ENCODE assay signal across 17 mouse cellular contexts in the genomic region with DNA sequence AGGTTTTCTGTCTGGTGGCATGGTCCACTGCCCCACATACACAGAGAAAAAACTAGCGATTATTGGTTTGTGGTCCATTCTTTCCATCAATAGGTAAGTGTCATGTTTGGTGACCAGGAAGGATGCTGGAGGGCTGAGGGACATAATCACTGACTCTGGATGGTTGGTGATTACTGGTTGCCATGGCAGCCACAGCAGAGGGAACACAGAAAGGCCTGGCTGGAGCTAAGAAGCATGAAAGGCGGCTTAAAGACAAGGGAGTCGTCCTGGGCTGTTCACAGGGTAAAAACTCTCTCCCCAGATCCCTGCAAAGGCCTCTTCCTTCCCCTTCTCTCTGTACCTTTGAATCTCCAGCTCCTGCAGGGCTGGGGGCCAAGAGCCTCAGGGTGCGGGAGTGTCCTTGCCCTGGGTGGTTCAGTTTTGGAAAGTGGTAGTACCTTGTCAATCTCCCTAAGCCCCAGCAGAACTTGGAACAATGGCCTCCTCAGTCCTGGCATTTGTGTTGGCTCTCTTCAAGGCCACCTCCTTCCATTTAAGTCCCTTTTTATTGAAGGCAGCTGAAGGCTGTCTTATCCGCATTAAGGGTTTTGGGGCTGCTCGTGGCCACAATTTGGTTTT. TPM values are rescaled to one million over a fixed set of nuclear protein-coding genes. Genes with fewer than 3 reads are reported as not detected.
DNase-seq lines count a peak whose midpoint lies in the region; ATAC-seq lines count a peak whose summit lies in the region.
"Had no signal": no experiment of that assay in that cellular context is flagged by ENCODE, and none has a peak within 500 bp of the region (broad histone marks: within the 10 kb centered on the region; RNA-seq: fewer than 3 reads in every experiment).

No protein-coding gene starts in this region.

- no peaks in the 10 kb centered on the region for H3K9me3 ChIP-seq in forebrain, embryonic 12.5 days
- H3K9me3 ChIP-seq in hindbrain, embryonic 15.5 days = no peaks in the 10 kb centered on the region
- H3K9me3 ChIP-seq in neural tube, embryonic 12.5 days = no peaks in the 10 kb centered on the region
- H3K9me3 ChIP-seq: embryonic facial prominence, embryonic 13.5 days; megakaryocyte, embryonic 14.5 days had no signal

- peaks cover 12% of the 10 kb centered on the region for H3K4me1 ChIP-seq in forebrain, embryonic 12.5 days
- peaks cover 9% of the 10 kb centered on the region for H3K4me1 ChIP-seq in hindbrain, embryonic 15.5 days (replicated peaks)
- H3K4me1 ChIP-seq in neural tube, embryonic 12.5 days = no peaks in the 10 kb centered on the region; the same call in 1 of the 2 replicates
- H3K4me1 ChIP-seq: embryonic facial prominence, embryonic 13.5 days had no signal

- peak; percentile 43 for DNase-seq in embryo, embryonic 11 days
- DNase-seq in gastrocnemius, postnatal 10 days = no peak
- DNase-seq in frontal cortex, postnatal 10 days (ENCODE audit: low spot score in 2 of 2) = no peak
- DNase-seq: cerebellum, adult 9-10 months; heart, adult 18-20 months; heart, postnatal 14 days; kidney, adult 11 months; lung, adult 18-20 months; spleen, adult 18-20 months had no signal

- no peak overlapping the region for H3K4me3 ChIP-seq in forebrain, embryonic 12.5 days (replicated peaks)
- H3K4me3 ChIP-seq in hindbrain, embryonic 15.5 days = no peak overlapping the region
- no peak overlapping the region for H3K4me3 ChIP-seq in neural tube, embryonic 12.5 days
- H3K4me3 ChIP-seq: embryonic facial prominence, embryonic 13.5 days; left cerebral cortex, adult 2 months; megakaryocyte, embryonic 14.5 days had no signal

- peak overlapping the region; percentile 59 for H3K27ac ChIP-seq in forebrain, embryonic 12.5 days
- peak overlapping the region; percentile 26; the same call in 1 of the 2 replicates for H3K27ac ChIP-seq in hindbrain, embryonic 15.5 days (replicated peaks)
- no peak overlapping the region for H3K27ac ChIP-seq in neural tube, embryonic 12.5 days
- H3K27ac ChIP-seq: embryonic facial prominence, embryonic 13.5 days; left cerebral cortex, adult 2 months had no signal

- H3K9ac ChIP-seq in forebrain, embryonic 12.5 days = no peak overlapping the region
- H3K9ac ChIP-seq in hindbrain, embryonic 15.5 days = no peak overlapping the region
- no peak overlapping the region for H3K9ac ChIP-seq in neural tube, embryonic 12.5 days
- H3K9ac ChIP-seq: embryonic facial prominence, embryonic 13.5 days had no signal

- WGBS in forebrain, embryonic 12.5 days = 20% methylated on average over 6 of the region's 6 CpGs
- WGBS in hindbrain, embryonic 15.5 days = 40% methylated on average over 6 of the region's 6 CpGs
- 49% methylated on average over 6 of the region's 6 CpGs for WGBS in neural tube, embryonic 12.5 days

- H3K27me3 ChIP-seq in forebrain, embryonic 12.5 days = no peaks in the 10 kb centered on the region
- H3K27me3 ChIP-seq in hindbrain, embryonic 15.5 days = no peaks in the 10 kb centered on the region
- no peaks in the 10 kb centered on the region for H3K27me3 ChIP-seq in neural tube, embryonic 12.5 days (replicated peaks)
- H3K27me3 ChIP-seq: embryonic facial prominence, embryonic 13.5 days had no signal

- no peak overlapping the region for H3K4me2 ChIP-seq in forebrain, embryonic 12.5 days
- no peak overlapping the region for H3K4me2 ChIP-seq in hindbrain, embryonic 15.5 days
- no peak overlapping the region for H3K4me2 ChIP-seq in neural tube, embryonic 12.5 days (replicated peaks)
- H3K4me2 ChIP-seq: embryonic facial prominence, embryonic 13.5 days had no signal

- H3K36me3 ChIP-seq in forebrain, embryonic 12.5 days (replicated peaks) = no peaks in the 10 kb centered on the region
- no peaks in the 10 kb centered on the region for H3K36me3 ChIP-seq in hindbrain, embryonic 15.5 days
- H3K36me3 ChIP-seq in neural tube, embryonic 12.5 days = no peaks in the 10 kb centered on the region
- H3K36me3 ChIP-seq: embryonic facial prominence, embryonic 13.5 days had no signal

- ATAC-seq in forebrain, embryonic 12.5 days (ENCODE audit: low FRiP score) = peak; percentile 69
- peak; percentile 66; the same call in 1 of the 2 replicates for ATAC-seq in hindbrain, embryonic 15.5 days (ENCODE audit: low FRiP score, low read depth)
- ATAC-seq in neural tube, embryonic 12.5 days (ENCODE audit: low FRiP score, low read depth) = peak; percentile 33; the same call in 1 of the 2 replicates
- ATAC-seq in megakaryocyte, adult 5-6 weeks (ENCODE audit: poor library complexity, severe bottlenecking) = no peak

RNA-seq across cellular contexts. Expression of a gene that starts 15.5 kb away (rescaled TPM):
- 1.2 and 1.9 TPM in 2 replicates for polyA plus RNA-seq in forebrain, embryonic 12.5 days (2016; fragmentation: Nextera tagmentation; extraction: Ambion mirVana)
- 2.1 and 2.6 TPM in 2 replicates for polyA plus RNA-seq in hindbrain, embryonic 15.5 days (2015; fragmentation: Nextera tagmentation; extraction: Ambion mirVana)
- polyA plus RNA-seq in neural tube, embryonic 12.5 days (2016; fragmentation: Nextera tagmentation; extraction: Ambion mirVana) = 0.88 and 1.0 TPM in 2 replicates
- total RNA-seq in gastrocnemius, postnatal 10 days (2021) = under 1 TPM; 0.19 to 0.20 TPM
- total RNA-seq in megakaryocyte, adult 5-6 weeks (2015) = not detected in 2 replicates
- total RNA-seq in megakaryocyte, adult 5-6 weeks (2017) = not detected in 2 replicates
- total RNA-seq: heart, adult 18-20 months had no signal
- polyA plus RNA-seq: large intestine, adult 2 months had no signal
